10 mouse cellular contexts compared by ENCODE assay signal in genomic region chr10:99152063-99152462, GRCm38 (mm10). TPM values are rescaled to one million over a fixed set of nuclear protein-coding genes. Genes with fewer than 3 reads are reported as not detected.
DNase-seq lines count a peak whose midpoint lies in the region; ATAC-seq and TF ChIP-seq lines count a peak whose summit lies in the region.
"Had no signal": no experiment of that assay in that cellular context is flagged by ENCODE, and none has a peak within 500 bp of the region (broad histone marks: within the 10 kb centered on the region; RNA-seq: fewer than 3 reads in every experiment).

No protein-coding gene starts in this region.

- H3K36me3 ChIP-seq in thymus, adult 2 months (ENCODE audit: control insufficient read depth, insufficient read depth, low read length), result no peaks in the 10 kb centered on the region; the same call in 1 of the 2 replicates
- no peaks in the 10 kb centered on the region for H3K36me3 ChIP-seq in lung, postnatal 0 days (ENCODE audit: insufficient read depth, low read length)
- peaks cover 37% of the 10 kb centered on the region for H3K36me3 ChIP-seq in midbrain, embryonic 10.5 days
- no peaks in the 10 kb centered on the region for H3K36me3 ChIP-seq in heart, embryonic 10.5 days

- TF ChIP-seq POLR2A in thymus, adult 2 months (IDR thresholded peaks at IDR 0.05; ENCODE audit: control insufficient read depth, extremely low read depth, insufficient read depth, low read length, poor library complexity), result no peak

- H3K9me3 ChIP-seq in lung, postnatal 0 days (ENCODE audit: low read length), result no peaks in the 10 kb centered on the region
- no peaks in the 10 kb centered on the region for H3K9me3 ChIP-seq in midbrain, embryonic 10.5 days (replicated peaks)
- no peaks in the 10 kb centered on the region for H3K9me3 ChIP-seq in heart, embryonic 10.5 days

- no peak overlapping the region for H3K4me3 ChIP-seq in gastrocnemius, adult 2 months
- no peak overlapping the region for H3K4me3 ChIP-seq in thymus, adult 2 months (ENCODE audit: control insufficient read depth, insufficient read depth, low read length)
- H3K4me3 ChIP-seq in lung, postnatal 0 days (ENCODE audit: low read depth, low read length), result no peak overlapping the region
- H3K4me3 ChIP-seq in midbrain, embryonic 10.5 days, result no peak overlapping the region
- no peak overlapping the region for H3K4me3 ChIP-seq in heart, embryonic 10.5 days

- no peak for TF ChIP-seq EP300 in lung, postnatal 0 days (IDR thresholded peaks at IDR 0.05)

- peak; percentile 33 for DNase-seq in gastrocnemius, adult 2 months
- no peak for DNase-seq in gastrocnemius, adult 18-20 months (ENCODE audit: low spot score)
- peak; percentile 69 for DNase-seq in thymus, adult 2 months
- DNase-seq in thymus, adult 18-20 months, result no peak
- DNase-seq in lung, postnatal 0 days (ENCODE audit: low spot score), result no peak
- DNase-seq in left cerebral cortex, postnatal 25 days (ENCODE audit: low spot score in 2 of 2), result no peak
- DNase-seq in midbrain, embryonic 10.5 days (ENCODE audit: low spot score), result no peak
- DNase-seq in heart, embryonic 10.5 days (ENCODE audit: low spot score), result no peak

- H3K4me2 ChIP-seq in lung, postnatal 0 days (replicated peaks; ENCODE audit: low read depth, low read length), result no peak overlapping the region

- TF ChIP-seq CTCF in gastrocnemius, adult 2 months (IDR thresholded peaks at IDR 0.05), result peak; percentile 46
- no peak for TF ChIP-seq CTCF in thymus, adult 2 months (IDR thresholded peaks at IDR 0.05; ENCODE audit: borderline replicate concordance, control insufficient read depth, extremely low read depth, insufficient read depth, low read length, poor library complexity)
- peak; percentile 74 for TF ChIP-seq CTCF in lung, postnatal 0 days (IDR thresholded peaks at IDR 0.05)

- H3K27ac ChIP-seq in gastrocnemius, adult 2 months, result no peak overlapping the region
- no peak overlapping the region for H3K27ac ChIP-seq in thymus, adult 2 months (ENCODE audit: control insufficient read depth, insufficient read depth, low read length)
- H3K27ac ChIP-seq in lung, postnatal 0 days (ENCODE audit: low read length), result no peak overlapping the region
- no peak overlapping the region for H3K27ac ChIP-seq in midbrain, embryonic 10.5 days (replicated peaks)
- H3K27ac ChIP-seq in heart, embryonic 10.5 days, result no peak overlapping the region

- H3K27me3 ChIP-seq in thymus, adult 2 months (ENCODE audit: control insufficient read depth, insufficient read depth, low read length), result no peaks in the 10 kb centered on the region
- no peaks in the 10 kb centered on the region for H3K27me3 ChIP-seq in lung, postnatal 0 days (replicated peaks; ENCODE audit: insufficient read depth, low read length)
- no peaks in the 10 kb centered on the region for H3K27me3 ChIP-seq in midbrain, embryonic 10.5 days (ENCODE audit: low read depth, poor library complexity, severe bottlenecking)
- H3K27me3 ChIP-seq in heart, embryonic 10.5 days (ENCODE audit: insufficient read depth, poor library complexity, severe bottlenecking), result no peaks in the 10 kb centered on the region

- intact Hi-C loops in gastrocnemius, adult 2 months (cut with DNase I), result loop anchor here (5.0 kb wide), 1 partner anchor 45 kb away; the partner anchor contains the start of genes Galnt4 and Poc1b
- intact Hi-C loops in left cerebral cortex, postnatal 25 days (cut with DNase I), result loop anchor here (5.0 kb wide), 1 partner anchor 40 kb away; no protein-coding TSS in a partner anchor

- no peak overlapping the region for H3K9ac ChIP-seq in lung, postnatal 0 days (replicated peaks; ENCODE audit: low read depth)

- WGBS in thymus, adult 2 months, result 83% methylated on average over 6 of the region's 6 CpGs
- 92% methylated on average over 6 of the region's 6 CpGs for WGBS in lung, postnatal 0 days
- WGBS in midbrain, embryonic 10.5 days, result 94% methylated on average over 6 of the region's 6 CpGs
- 86% methylated on average over 6 of the region's 6 CpGs for WGBS in heart, embryonic 10.5 days

- no peaks in the 10 kb centered on the region for H3K4me1 ChIP-seq in thymus, adult 2 months (replicated peaks; ENCODE audit: control insufficient read depth, insufficient read depth, low read length)
- H3K4me1 ChIP-seq in lung, postnatal 0 days (ENCODE audit: insufficient read depth, low read depth, low read length), result no peaks in the 10 kb centered on the region
- no peaks in the 10 kb centered on the region for H3K4me1 ChIP-seq in midbrain, embryonic 10.5 days
- H3K4me1 ChIP-seq in heart, embryonic 10.5 days, result 0 out of 2 replicates have a peak, but pooled peaks cover 4% of the 10 kb centered on the region

- no peak for ATAC-seq in lung, postnatal 0 days

RNA-seq across cellular contexts. Expression of gene Phxr2, which starts 25.9 kb away (rescaled TPM):
- not detected for total RNA-seq in gastrocnemius, adult 2 months (2021)
- not detected for total RNA-seq in gastrocnemius, adult 18-20 months (2021)
- polyA plus RNA-seq in thymus, adult 2 months (2012; rRNA removed), result 0.57 and 0.74 TPM in 2 replicates
- not detected in 2 replicates for polyA plus RNA-seq in lung, postnatal 0 days (2015; fragmentation: Nextera tagmentation; extraction: Ambion mirVana)
- total RNA-seq in left cerebral cortex, postnatal 25 days (2021), result not detected
- polyA plus RNA-seq in midbrain, embryonic 10.5 days (2016; fragmentation: Nextera tagmentation; extraction: Ambion mirVana), result 0.11 and 0.23 TPM in 2 replicates
- not detected in 2 replicates for polyA plus RNA-seq in heart, embryonic 10.5 days (2016; fragmentation: Nextera tagmentation; extraction: Ambion mirVana)
- total RNA-seq: ES-E14 had no signal
- polyA plus RNA-seq: heart, embryonic 16.5 days had no signal

RNA-seq across cellular contexts. Expression of gene Galnt4, which starts 44.1 kb away (rescaled TPM):
- 1 to 10 TPM; 1.3 to 1.4 TPM for total RNA-seq in gastrocnemius, adult 2 months (2021)
- total RNA-seq in gastrocnemius, adult 18-20 months (2021), result 1 to 10 TPM in 1 of 2 experiments, under 1 TPM in 1; 0.87 to 1.3 TPM
- polyA plus RNA-seq in thymus, adult 2 months (2012; rRNA removed), result 4.2 and 4.6 TPM in 2 replicates
- 8.0 and 8.9 TPM in 2 replicates for polyA plus RNA-seq in lung, postnatal 0 days (2015; fragmentation: Nextera tagmentation; extraction: Ambion mirVana)
- total RNA-seq in left cerebral cortex, postnatal 25 days (2021), result 1 to 10 TPM; 3.1 to 3.4 TPM
- polyA plus RNA-seq in midbrain, embryonic 10.5 days (2016; fragmentation: Nextera tagmentation; extraction: Ambion mirVana), result 3.5 and 3.6 TPM in 2 replicates
- polyA plus RNA-seq in heart, embryonic 10.5 days (2016; fragmentation: Nextera tagmentation; extraction: Ambion mirVana), result 6.6 TPM in 2 replicates

RNA-seq across cellular contexts. Expression of gene Poc1b, which starts 45.2 kb away (rescaled TPM):
- 1 to 10 TPM; 3.3 to 4.1 TPM for total RNA-seq in gastrocnemius, adult 2 months (2021)
- total RNA-seq in gastrocnemius, adult 18-20 months (2021), result 1 to 10 TPM; 2.8 to 4.1 TPM
- polyA plus RNA-seq in thymus, adult 2 months (2012; rRNA removed), result 11.0 and 11.4 TPM in 2 replicates
- polyA plus RNA-seq in lung, postnatal 0 days (2015; fragmentation: Nextera tagmentation; extraction: Ambion mirVana), result 6.1 and 6.2 TPM in 2 replicates
- 1 to 10 TPM; 7.8 to 8.3 TPM for total RNA-seq in left cerebral cortex, postnatal 25 days (2021)
- polyA plus RNA-seq in midbrain, embryonic 10.5 days (2016; fragmentation: Nextera tagmentation; extraction: Ambion mirVana), result 28.3 and 32.6 TPM in 2 replicates
- polyA plus RNA-seq in heart, embryonic 10.5 days (2016; fragmentation: Nextera tagmentation; extraction: Ambion mirVana), result 12.0 and 16.2 TPM in 2 replicates

Comparison
In these comparisons a context has a peak if more than half of its experiments do, and no peak if none do; other contexts are left out.
1. DNase-seq: peak in gastrocnemius, adult 2 months (single experiment) and thymus, adult 2 months (single experiment); none in gastrocnemius, adult 18-20 months (single experiment), thymus, adult 18-20 months (0 of 2), lung, postnatal 0 days (single experiment), left cerebral cortex, postnatal 25 days (0 of 2), midbrain, embryonic 10.5 days (single experiment) and heart, embryonic 10.5 days (single experiment).